Mouse (Mus musculus): Measurements from ENCODE around the gene Gm11042. TPM values are rescaled to one million over a fixed set of nuclear protein-coding genes. Genes with fewer than 3 reads are reported as not detected.

The Gm11042 gene
- total and polyA plus RNA-seq, 2 experiments from 2014 or later = not detected

DNA sequence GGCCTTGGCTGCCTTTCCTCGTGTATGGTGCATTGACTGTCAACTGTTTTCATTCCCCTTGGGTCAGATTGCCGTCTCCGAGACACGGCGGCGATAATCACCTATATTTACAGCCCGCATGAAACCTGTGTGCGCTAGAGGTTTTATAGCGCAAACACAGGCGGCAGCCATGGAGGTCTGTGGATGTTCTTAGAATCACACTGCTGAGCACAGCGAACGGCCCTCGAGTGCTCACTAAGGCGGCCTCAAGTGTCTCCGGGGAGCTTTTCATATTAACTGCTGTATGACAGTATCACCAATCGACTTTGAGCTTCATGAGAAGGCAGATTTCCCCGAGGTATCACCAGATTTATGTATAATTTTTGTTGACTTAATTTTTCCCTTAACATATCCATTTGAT is 43.6 kb downstream of the Gm11042 start:
- H3K36me3 ChIP-seq (ENCODE audit: insufficient read depth, low read length) = no peaks in the 10 kb centered on the region
- no peaks in the 10 kb centered on the region for H3K4me1 ChIP-seq (ENCODE audit: insufficient read depth, low read length)
- 87% methylated on average over 17 of the region's 17 CpGs for WGBS
- no peak overlapping the region for H3K27ac ChIP-seq
- TF ChIP-seq CTCF (IDR thresholded peaks at IDR 0.05; ENCODE audit: low read depth) = no peak
- no peak overlapping the region for H3K9ac ChIP-seq (replicated peaks; ENCODE audit: low read length)
- no peaks in the 10 kb centered on the region for H3K9me3 ChIP-seq (ENCODE audit: low read length)
- no peak for DNase-seq (ENCODE audit: low spot score)
- H3K4me3 ChIP-seq (ENCODE audit: low read length) = no peak overlapping the region
- no peak for ATAC-seq
- no peaks in the 10 kb centered on the region for H3K27me3 ChIP-seq (ENCODE audit: insufficient read depth, low read length)
- no peak overlapping the region for H3K4me2 ChIP-seq (ENCODE audit: low read depth, low read length)

DNA sequence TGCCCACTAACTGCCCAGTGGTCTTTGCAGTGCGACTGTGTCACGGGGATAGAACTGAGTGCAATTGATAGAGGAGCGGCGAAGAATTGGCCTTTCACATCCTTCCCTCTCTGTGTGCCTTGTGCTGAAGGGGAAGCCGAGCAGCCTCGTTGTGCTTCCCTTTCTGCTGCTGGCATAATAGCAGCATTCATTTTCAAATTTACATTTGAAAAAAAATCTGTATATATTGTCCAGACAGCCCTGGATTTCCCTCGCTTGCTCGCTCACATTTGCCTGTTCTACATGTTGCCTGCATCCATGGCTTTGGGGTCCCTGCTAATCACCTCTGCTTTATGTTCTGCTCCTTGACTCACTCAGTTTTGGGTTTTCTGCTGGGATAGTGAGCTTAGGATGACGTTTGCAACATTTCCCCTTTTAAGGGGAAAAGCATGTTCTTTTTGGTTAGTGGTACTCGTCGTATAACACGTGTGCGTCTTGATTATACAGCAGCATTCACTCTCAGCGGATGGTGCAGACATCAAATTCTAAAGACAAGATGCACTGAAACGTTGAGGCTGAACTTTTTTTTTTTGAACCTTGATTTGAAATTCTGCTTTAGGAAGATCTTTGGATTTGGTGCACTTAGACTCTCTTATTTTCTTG is 47.4 kb downstream of the Gm11042 start:
- no peaks in the 10 kb centered on the region for H3K4me1 ChIP-seq (ENCODE audit: insufficient read depth, low read length)
- no peak overlapping the region for H3K4me3 ChIP-seq (ENCODE audit: low read length)
- no peak overlapping the region for H3K9ac ChIP-seq (replicated peaks; ENCODE audit: low read length)
- no peaks in the 10 kb centered on the region for H3K36me3 ChIP-seq (ENCODE audit: insufficient read depth, low read length)
- 59% methylated on average over 15 of the region's 15 CpGs for WGBS
- H3K27me3 ChIP-seq (ENCODE audit: insufficient read depth, low read length) = no peaks in the 10 kb centered on the region
- ATAC-seq (peak; percentile 53), DNase-seq (ENCODE audit: low spot score) (peak; percentile 23)
- no peak overlapping the region for H3K4me2 ChIP-seq (ENCODE audit: low read depth, low read length)
- peak overlapping the region; percentile 42; the same call in 1 of the 2 replicates for H3K27ac ChIP-seq
- H3K9me3 ChIP-seq (ENCODE audit: low read length) = no peaks in the 10 kb centered on the region
- no peak for TF ChIP-seq CTCF (IDR thresholded peaks at IDR 0.05; ENCODE audit: low read depth)

- H3K27ac ChIP-seq = no peak overlapping the region
- H3K9me3 ChIP-seq (ENCODE audit: low read length) = no peaks in the 10 kb centered on the region
- no peaks in the 10 kb centered on the region for H3K27me3 ChIP-seq (ENCODE audit: insufficient read depth, low read length)
- no peaks in the 10 kb centered on the region for H3K36me3 ChIP-seq (ENCODE audit: insufficient read depth, low read length)
- 96% methylated on average over 4 of the region's 4 CpGs for WGBS
- H3K4me2 ChIP-seq (ENCODE audit: low read depth, low read length) = no peak overlapping the region
- ATAC-seq (no peak), DNase-seq (ENCODE audit: low spot score) (no peak)
- no peaks in the 10 kb centered on the region for H3K4me1 ChIP-seq (ENCODE audit: insufficient read depth, low read length)
- no peak for TF ChIP-seq CTCF (IDR thresholded peaks at IDR 0.05; ENCODE audit: low read depth)
- no peak overlapping the region for H3K4me3 ChIP-seq (ENCODE audit: low read length)
- no peak overlapping the region for H3K9ac ChIP-seq (replicated peaks; ENCODE audit: low read length)
Observed at GRCm38 (mm10) chr12:74267049-74267448, 49.1 kb downstream of the Gm11042 start.
